Mouse (Mus musculus) midbrain, postnatal 0 days (tissue): Measurements from ENCODE around the gene Ccdc27. TPM values are rescaled to one million over a fixed set of nuclear protein-coding genes. Genes with fewer than 3 reads are reported as not detected.

Experiments used
- ATAC-seq: fragments of 200-750 bp; cut with Nextera tagmentation; 2 replicates; pipeline ENCODE4 v1.8.0; 2017; ENCODE audit warnings: moderate number of reproducible peaks, mild to moderate bottlenecking, moderate TSS enrichment, moderate library complexity; ENCODE audit not compliant: low FRiP score
- DNase-seq: peaks from one replicate; pipeline ENCODE4 v3.0.0-alpha.2; 2015; ENCODE audit warnings: low spot score
- H3K27ac ChIP-seq: fragments of 300-500 bp; sonication (generic); 2 replicates; pipeline ENCODE4 v1.5.1; 2014; ENCODE audit warnings: low read depth, mild to moderate bottlenecking, low read length, mixed read lengths
- H3K27me3 ChIP-seq: fragments of 300-500 bp; sonication (generic); 2 replicates; pipeline ENCODE4 v1.6.1; 2014; ENCODE audit warnings: low read length, control low read depth, mixed read lengths; ENCODE audit not compliant: insufficient read depth
- H3K36me3 ChIP-seq: fragments of 300-500 bp; sonication (generic); 2 replicates; pipeline ENCODE4 v1.6.1; 2014; ENCODE audit warnings: low read length, control low read depth, mixed read lengths; ENCODE audit not compliant: insufficient read depth
- H3K4me1 ChIP-seq: fragments of 300-500 bp; sonication (generic); 2 replicates; pipeline ENCODE4 v1.6.1; 2014; ENCODE audit warnings: mild to moderate bottlenecking, control low read depth, antibody characterized with exemption, low read length, mixed read lengths; ENCODE audit not compliant: insufficient read depth
- H3K4me2 ChIP-seq: fragments of 300-500 bp; sonication (generic); 2 replicates; pipeline ENCODE4 v1.6.1; 2014; ENCODE audit warnings: low read depth, mild to moderate bottlenecking, low read length, mixed read lengths; ENCODE audit not compliant: poor library complexity, severe bottlenecking
- H3K4me3 ChIP-seq: fragments of 300-500 bp; sonication (generic); 2 replicates; pipeline ENCODE4 v1.5.1; 2014; ENCODE audit warnings: low read depth, mild to moderate bottlenecking, low read length, moderate library complexity
- H3K9ac ChIP-seq: fragments of 300-500 bp; sonication (generic); replicated peaks from 2 replicates; pipeline ENCODE4 v1.6.1; 2014; ENCODE audit warnings: mild to moderate bottlenecking, low read length, moderate library complexity, mixed read lengths; ENCODE audit not compliant: poor library complexity, severe bottlenecking
- H3K9me3 ChIP-seq: fragments of 300-500 bp; sonication (generic); 2 replicates; pipeline ENCODE4 v1.6.1; 2016; ENCODE audit warnings: low read length, control low read depth
- CTCF ChIP-seq: IDR thresholded peaks from 2 replicates; pipeline ENCODE4 v1.5.1; 2016; ENCODE audit warnings: antibody characterized with exemption, mild to moderate bottlenecking
- WGBS: fragments of 180-500 bp; shearing (Covaris S2); extraction: QIAGEN DNeasy Blood & Tissue Kit; methylation state at CpG from one replicate; pipeline ENCODE4 v1.1.7; 2014; 5-methylcytosine and 5-hydroxymethylcytosine counted together
- polyA plus RNA-seq: library from polyadenylated mRNA; unstranded; fragments of >200 nt; fragmentation: Nextera tagmentation; extraction: Ambion mirVana; gene quantifications from 2 replicates; pipeline ENCODE4 v1.2.1, GENCODE M21; 2015
- total RNA-seq: library from RNA; depleted of rRNA; stranded (reverse); fragments of >200 nt; gene quantifications from 2 replicates; pipeline ENCODE4 v1.2.3, GENCODE M21; 2014

Gene Ccdc27
- total and polyA plus RNA-seq, 2 experiments from 2014 or later: not detected

DNA sequence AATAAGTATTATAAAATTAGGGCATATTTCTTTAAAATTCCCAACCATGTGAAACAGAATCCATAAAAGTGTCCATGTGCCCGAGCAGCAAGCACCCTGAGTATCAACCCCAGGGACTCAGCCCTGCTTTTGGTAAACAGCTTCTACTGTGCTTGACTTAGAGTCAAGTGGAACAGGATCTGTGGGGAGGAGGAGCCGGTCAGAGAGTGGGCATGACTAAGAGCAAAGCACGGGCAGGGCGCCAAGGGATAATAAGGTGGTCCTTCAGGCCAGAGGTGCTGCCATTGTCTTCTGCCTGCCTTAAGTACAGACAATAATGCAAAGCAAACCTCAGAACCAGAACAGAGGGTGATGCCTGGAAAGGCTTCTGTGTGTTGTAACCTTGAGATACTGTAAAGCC is 34.7 kb downstream of the Ccdc27 start:
- H3K4me1 ChIP-seq: peaks cover 7% of the 10 kb centered on the region; the same call in 1 of the 2 replicates
- no peak overlapping the region for H3K9ac ChIP-seq
- WGBS: 78% methylated on average over 4 of the region's 4 CpGs
- H3K4me2 ChIP-seq: no peak overlapping the region
- H3K27me3 ChIP-seq: no peaks in the 10 kb centered on the region
- TF ChIP-seq CTCF: no peak
- ATAC-seq (no peak), DNase-seq (no peak)
- H3K27ac ChIP-seq: no peak overlapping the region
- H3K36me3 ChIP-seq: peaks cover 36% of the 10 kb centered on the region
- no peak overlapping the region for H3K4me3 ChIP-seq
- no peaks in the 10 kb centered on the region for H3K9me3 ChIP-seq

DNA sequence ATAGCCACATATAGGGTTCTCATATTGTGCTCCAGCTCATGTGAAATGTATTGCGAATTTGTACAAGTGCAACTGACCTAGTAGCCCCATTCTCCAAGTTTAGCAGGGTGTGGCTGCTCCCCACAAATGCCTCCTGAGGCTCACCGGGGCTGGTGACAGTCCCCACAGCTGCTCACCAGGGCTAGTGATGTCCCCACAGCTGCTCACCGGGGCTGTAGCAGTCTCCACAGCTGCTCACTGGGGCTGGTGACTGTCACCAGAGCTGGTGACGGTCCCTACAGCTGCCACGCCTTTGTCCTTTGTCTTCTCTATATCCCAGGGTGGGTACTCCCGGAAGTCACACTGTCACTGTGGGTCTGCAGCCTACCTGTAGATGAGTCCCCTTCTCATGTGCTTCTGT is 36.2 kb downstream of the Ccdc27 start:
- ATAC-seq: no peak
- no peak overlapping the region for H3K9ac ChIP-seq
- H3K4me2 ChIP-seq: no peak overlapping the region
- no peak for TF ChIP-seq CTCF
- 95% methylated on average over 6 of the region's 6 CpGs for WGBS
- H3K9me3 ChIP-seq: no peaks in the 10 kb centered on the region
- H3K4me1 ChIP-seq: 0 out of 2 replicates have a peak, but pooled peaks cover 4% of the 10 kb centered on the region
- H3K27me3 ChIP-seq: no peaks in the 10 kb centered on the region
- H3K4me3 ChIP-seq: no peak overlapping the region
- DNase-seq: no peak
- peaks cover 43% of the 10 kb centered on the region for H3K36me3 ChIP-seq
- no peak overlapping the region for H3K27ac ChIP-seq

DNA sequence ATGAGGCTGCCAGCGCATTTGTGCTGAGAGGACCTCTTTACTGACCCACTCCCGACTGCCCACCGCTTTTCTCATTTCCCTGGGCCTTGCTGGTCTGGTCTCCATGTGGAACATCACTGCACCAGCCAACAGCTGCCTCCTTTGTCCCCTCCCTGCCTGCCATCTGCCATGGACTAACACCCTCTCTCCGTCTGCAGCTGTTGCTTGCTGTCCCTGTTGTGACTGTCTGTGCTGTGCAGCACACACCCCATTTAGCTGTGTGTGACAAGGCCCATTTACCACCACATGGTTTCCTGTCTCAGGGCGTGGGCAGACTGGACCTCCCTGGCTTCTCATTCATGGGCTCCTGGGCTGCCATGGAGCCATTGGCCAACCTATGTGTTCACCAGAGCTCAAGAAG is 37.0 kb downstream of the Ccdc27 start:
- Histone ChIP-seq H3K4me2 (no peak overlapping the region), H3K9me3 (no peaks in the 10 kb centered on the region), H3K36me3 (peaks cover 43% of the 10 kb centered on the region), H3K27ac (no peak overlapping the region), H3K4me3 (no peak overlapping the region), H3K27me3 (no peaks in the 10 kb centered on the region), H3K4me1 (no peaks in the 10 kb centered on the region), H3K9ac (no peak overlapping the region)
- WGBS: 89% methylated on average over 5 of the region's 5 CpGs
- TF ChIP-seq CTCF: no peak
- ATAC-seq (no peak), DNase-seq (no peak)

DNA sequence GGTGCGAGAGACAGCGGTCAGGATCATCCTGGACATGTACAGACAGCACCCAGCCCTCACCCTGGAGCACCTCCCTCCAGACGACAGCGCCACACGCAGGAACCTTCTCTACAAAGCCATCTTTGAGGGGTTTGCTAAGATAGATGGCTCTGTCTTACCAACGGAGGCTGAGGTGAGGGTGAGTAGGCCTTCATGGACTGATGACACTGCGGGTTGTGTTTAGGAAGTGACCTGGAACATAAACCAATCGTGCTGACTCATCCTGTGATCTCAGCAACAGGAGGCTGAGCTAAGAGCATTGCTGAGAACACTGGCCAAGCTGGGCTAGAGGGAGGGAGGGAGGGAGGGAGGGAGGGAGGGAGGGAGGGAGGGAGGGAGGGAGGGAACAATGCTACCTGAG is 49.0 kb downstream of the Ccdc27 start:
- peaks cover 80% of the 10 kb centered on the region for H3K36me3 ChIP-seq
- WGBS: 96% methylated on average over 8 of the region's 8 CpGs
- H3K4me1 ChIP-seq: no peaks in the 10 kb centered on the region
- no peak overlapping the region for H3K27ac ChIP-seq
- no peak overlapping the region for H3K4me3 ChIP-seq
- DNase-seq (no peak), ATAC-seq (no peak)
- no peak overlapping the region for H3K4me2 ChIP-seq
- H3K9ac ChIP-seq: no peak overlapping the region
- no peaks in the 10 kb centered on the region for H3K9me3 ChIP-seq
- no peaks in the 10 kb centered on the region for H3K27me3 ChIP-seq
- TF ChIP-seq CTCF: no peak

DNA sequence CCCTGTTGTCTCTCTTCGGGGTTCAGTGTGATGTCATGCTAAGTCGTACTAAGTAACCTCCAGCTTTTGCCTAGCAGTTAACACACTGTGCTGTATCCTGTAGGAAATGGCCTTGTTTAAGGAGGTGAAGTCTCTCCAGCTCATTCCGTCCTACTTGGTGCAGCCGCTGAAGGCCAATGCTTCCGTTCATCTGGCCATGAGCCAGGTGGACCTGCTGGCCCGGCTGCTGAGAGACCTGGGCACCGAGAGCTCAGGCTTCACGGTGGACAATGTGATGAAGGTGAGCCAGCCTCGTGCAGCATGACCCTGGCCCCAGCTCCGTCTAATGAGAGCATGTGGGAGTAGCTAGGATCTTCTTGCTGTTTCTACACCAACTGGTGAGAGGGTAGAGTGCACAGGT is 49.8 kb downstream of the Ccdc27 start:
- WGBS: 87% methylated on average over 10 of the region's 10 CpGs
- no peak overlapping the region for H3K4me2 ChIP-seq
- no peak overlapping the region for H3K4me3 ChIP-seq
- no peaks in the 10 kb centered on the region for H3K9me3 ChIP-seq
- no peak for ATAC-seq
- no peak for TF ChIP-seq CTCF
- DNase-seq: no peak
- H3K36me3 ChIP-seq: peaks cover 85% of the 10 kb centered on the region
- no peak overlapping the region for H3K27ac ChIP-seq
- H3K9ac ChIP-seq: no peak overlapping the region
- H3K27me3 ChIP-seq: no peaks in the 10 kb centered on the region
- no peaks in the 10 kb centered on the region for H3K4me1 ChIP-seq

DNA sequence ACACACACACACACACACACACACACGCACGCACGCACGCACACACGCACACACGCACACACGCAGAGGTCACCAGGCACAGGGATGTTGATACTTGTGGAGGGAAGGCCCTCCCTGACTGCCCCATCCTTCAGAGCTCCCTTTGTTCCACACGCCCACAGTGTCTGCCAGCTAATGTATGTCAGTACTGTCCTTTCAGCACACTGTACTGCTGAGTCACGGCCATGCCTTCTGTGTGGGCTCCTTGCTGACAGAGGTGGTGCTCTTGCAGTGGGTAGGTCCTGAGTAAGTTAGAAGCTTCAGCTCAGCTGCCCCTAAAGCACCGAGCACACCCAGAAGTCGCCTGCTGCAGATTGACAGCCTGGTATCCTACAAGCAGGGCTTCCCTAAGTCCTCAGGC is 62.0 kb downstream of the Ccdc27 start:
- Histone ChIP-seq H3K4me3 (no peak overlapping the region), H3K4me2 (no peak overlapping the region), H3K27ac (no peak overlapping the region), H3K9ac (no peak overlapping the region), H3K36me3 (peaks cover 61% of the 10 kb centered on the region), H3K4me1 (peaks cover 9% of the 10 kb centered on the region; the same call in 1 of the 2 replicates), H3K27me3 (no peaks in the 10 kb centered on the region), H3K9me3 (no peaks in the 10 kb centered on the region)
- no peak for ATAC-seq
- WGBS: 90% methylated on average over 11 of the region's 11 CpGs
- no peak for TF ChIP-seq CTCF
- no peak for DNase-seq
